Mouse (Mus musculus): Measurements from ENCODE around the gene Chmp2a. TPM values are rescaled to one million over a fixed set of nuclear protein-coding genes. Genes with fewer than 3 reads are reported as not detected.
A peak's percentile ranks its signal among the peaks of the same experiment; 100 is the strongest.
"Not testable (repeated sequence)": the region's sequence is repeated elsewhere in the genome, so short reads cannot be mapped to it uniquely, and the experiment has no call there.

Gene Chmp2a
- 100 to 1,000 TPM; 123 to 135 TPM for total RNA-seq (2021)
- long read RNA-seq, experiment 1, transcript Chmp2a-201 (6 exons, 949 nt): major isoform, 103 of 156 reads
- long read RNA-seq, experiment 1, transcript Chmp2a-203 (6 exons, 930 nt): minor isoform, 14 of 156 reads
- long read RNA-seq, experiment 1, partial matches to known transcripts: 22 of 156 reads
- long read RNA-seq, experiment 1, other reads (novel, unspliced or antisense): 13 of 156 reads
- long read RNA-seq, experiment 2, transcript Chmp2a-201 (6 exons, 949 nt): major isoform, 82 of 139 reads
- long read RNA-seq, experiment 2, transcript Chmp2a-203 (6 exons, 930 nt): minor isoform, 15 of 139 reads
- long read RNA-seq, experiment 2, partial matches to known transcripts: 17 of 139 reads
- long read RNA-seq, experiment 2, other reads (novel, unspliced or antisense): 21 of 139 reads

GRCm38 (mm10) chr7:13034148-13034977 lies at the start of gene Chmp2a:
Gene Chmp2a (minus strand): TSS chr7:13034807.
- intact Hi-C loops (cut with DNase I): no loop called here
- peak; percentile 97 to 99 for DNase-seq (ENCODE audit: low spot score in 2 of 2)

DNA sequence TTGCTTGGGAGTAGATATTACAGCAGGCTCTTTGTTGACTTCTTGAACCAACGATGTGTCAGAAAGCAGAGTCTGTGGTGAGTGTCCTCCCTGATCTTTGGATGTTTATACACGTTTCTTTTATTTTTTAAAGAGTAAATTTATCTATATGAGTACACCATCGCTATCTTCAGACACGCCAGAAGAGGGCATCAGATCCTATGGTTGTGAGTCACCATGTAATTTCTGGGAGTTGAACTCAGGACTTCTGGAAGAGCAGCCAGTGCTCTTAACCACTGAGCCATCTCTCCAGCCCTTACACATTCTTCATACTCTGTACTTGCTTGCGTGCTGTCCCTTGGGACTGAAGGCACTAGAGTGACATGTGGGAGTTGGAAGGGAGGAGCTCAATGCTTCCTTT lies 37.7 kb upstream of the Chmp2a start:
- intact Hi-C loops (cut with DNase I): loop anchor here (10.0 kb wide), 1 partner anchor 443 kb away; no protein-coding TSS in a partner anchor
- no peak for DNase-seq (ENCODE audit: low spot score in 2 of 2)

GRCm38 (mm10) chr7:13063399-13063798 lies 28.8 kb upstream of the Chmp2a start:
- DNase-seq (ENCODE audit: low spot score in 2 of 2); intact Hi-C loops (cut with DNase I): not testable (repeated sequence)

- intact Hi-C loops (cut with DNase I): no loop called here
- no peak for DNase-seq (ENCODE audit: low spot score in 2 of 2)
Measured at GRCm38 (mm10) chr7:13059536-13059935, 24.9 kb upstream of the Chmp2a start.

GRCm38 (mm10) chr7:13056913-13057700 lies 22.5 kb upstream of the Chmp2a start:
- intact Hi-C loops (cut with DNase I): no loop called here
- no peak for DNase-seq (ENCODE audit: low spot score in 2 of 2)

GRCm38 (mm10) chr7:13054287-13055010 lies 19.8 kb upstream of the Chmp2a start, which contains the start of gene Mzf1:
Gene Mzf1 (minus strand): TSS chr7:13054764.
- intact Hi-C loops (cut with DNase I): loop anchor here (5.0 kb wide), 1 partner anchor 228 kb away; no protein-coding TSS in a partner anchor
- peak; percentile 98 to 99 for DNase-seq (ENCODE audit: low spot score in 2 of 2)

DNA sequence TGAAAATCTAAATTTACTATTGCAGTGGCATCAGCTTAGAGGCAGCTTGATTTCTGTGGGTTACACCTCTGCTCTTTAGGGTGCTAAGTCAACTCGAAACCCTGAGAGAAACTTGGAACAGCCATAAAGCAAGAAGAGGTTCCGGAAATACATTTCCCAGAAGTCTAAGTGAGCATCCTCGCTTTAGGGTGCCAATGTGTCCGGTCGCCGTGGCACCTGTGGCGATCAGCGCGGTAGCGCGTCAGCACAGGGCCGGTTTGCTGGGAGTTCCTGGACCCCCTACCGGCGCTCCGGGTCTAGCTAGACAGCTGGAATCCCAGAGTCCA lies 19.3 kb upstream of the Chmp2a start:
- intact Hi-C loops (cut with DNase I): loop anchor here (5.0 kb wide), 1 partner anchor 228 kb away; no protein-coding TSS in a partner anchor
- peak in 1 of 2 experiments; percentile 64 for DNase-seq (ENCODE audit: low spot score in 2 of 2)

GRCm38 (mm10) chr7:13053501-13053900 lies 18.9 kb upstream of the Chmp2a start:
- intact Hi-C loops (cut with DNase I): loop anchor here (5.0 kb wide), 1 partner anchor 229 kb away; no protein-coding TSS in a partner anchor
- DNase-seq (ENCODE audit: low spot score in 2 of 2): no peak

GRCm38 (mm10) chr7:13053001-13053400 lies 18.4 kb upstream of the Chmp2a start:
- no peak for DNase-seq (ENCODE audit: low spot score in 2 of 2)
- intact Hi-C loops (cut with DNase I): loop anchor here (5.0 kb wide), 1 partner anchor 229 kb away; no protein-coding TSS in a partner anchor

- DNase-seq (ENCODE audit: low spot score in 2 of 2): peak; percentile 57 to 72
Measured at GRCm38 (mm10) chr7:13046084-13046483, 11.5 kb upstream of the Chmp2a start.

DNA sequence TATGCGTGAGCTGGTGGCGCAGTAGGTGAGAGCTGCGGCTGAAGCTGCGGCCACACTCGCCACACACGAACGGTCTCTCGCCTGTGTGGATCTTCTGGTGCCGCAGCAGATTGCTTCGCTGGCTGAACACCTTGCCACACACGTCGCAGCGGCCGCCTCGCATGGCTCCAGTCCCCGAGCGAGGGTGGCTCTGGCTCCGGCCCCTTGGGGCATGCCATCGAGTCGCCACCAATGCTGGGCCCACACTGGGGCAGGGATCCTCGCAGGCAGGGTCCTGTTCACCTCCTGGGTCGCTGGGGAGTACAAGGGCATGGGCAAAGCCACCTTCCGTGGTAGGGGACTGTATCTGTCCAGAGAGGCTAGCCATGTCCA lies 9.6 kb upstream of the Chmp2a start:
- intact Hi-C loops (cut with DNase I): loop anchor here (10.0 kb wide), 1 partner anchor 129 kb away; no protein-coding TSS in a partner anchor
- DNase-seq (ENCODE audit: low spot score in 2 of 2): no peak

More at GRCm38 (mm10) chr7:13046084-13046483, 11.5 kb upstream of the Chmp2a start:
- intact Hi-C loops (cut with DNase I): loop anchor here (2.0 to 10.0 kb wide), 2 partner anchors 37 to 131 kb away; no protein-coding TSS in a partner anchor

GRCm38 (mm10) chr7:13043445-13044253 lies 9.0 kb upstream of the Chmp2a start:
- intact Hi-C loops (cut with DNase I): loop anchor here (10.0 kb wide), 1 partner anchor 129 kb away; no protein-coding TSS in a partner anchor

GRCm38 (mm10) chr7:13043120-13043444 lies 8.5 kb upstream of the Chmp2a start:
- intact Hi-C loops (cut with DNase I): loop anchor here (10.0 kb wide), 1 partner anchor 128 kb away; no protein-coding TSS in a partner anchor
- no peak for DNase-seq (ENCODE audit: low spot score in 2 of 2)

More at GRCm38 (mm10) chr7:13043445-13044253, 9.0 kb upstream of the Chmp2a start:
- DNase-seq (ENCODE audit: low spot score in 2 of 2): no peak

GRCm38 (mm10) chr7:13042511-13042910 lies 7.9 kb upstream of the Chmp2a start:
- no peak for DNase-seq (ENCODE audit: low spot score in 2 of 2)
- intact Hi-C loops (cut with DNase I): loop anchor here (10.0 kb wide), 1 partner anchor 128 kb away; no protein-coding TSS in a partner anchor

DNA sequence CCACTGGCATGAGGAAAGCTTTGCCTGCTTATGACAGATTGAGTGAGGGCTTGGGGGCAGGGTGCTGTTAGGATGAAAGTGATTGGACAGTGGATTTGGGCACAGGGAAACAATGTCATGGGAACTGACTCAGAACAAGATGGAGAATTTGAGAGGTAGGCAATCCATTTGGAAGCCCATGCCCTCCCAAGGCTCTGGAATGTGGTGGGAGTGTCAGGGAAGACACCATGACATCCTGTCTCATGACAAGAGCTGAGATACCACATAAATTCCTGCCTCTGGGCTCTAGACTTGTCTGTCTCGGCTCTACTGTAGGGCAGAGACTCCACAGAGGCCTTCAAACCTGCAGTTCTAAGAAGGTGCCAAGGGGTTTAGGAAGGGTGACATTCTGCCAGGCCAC lies 6.6 kb upstream of the Chmp2a start:
- no peak for DNase-seq (ENCODE audit: low spot score in 2 of 2)
- intact Hi-C loops (cut with DNase I): loop anchor here (10.0 kb wide), 1 partner anchor 126 kb away; no protein-coding TSS in a partner anchor

DNA sequence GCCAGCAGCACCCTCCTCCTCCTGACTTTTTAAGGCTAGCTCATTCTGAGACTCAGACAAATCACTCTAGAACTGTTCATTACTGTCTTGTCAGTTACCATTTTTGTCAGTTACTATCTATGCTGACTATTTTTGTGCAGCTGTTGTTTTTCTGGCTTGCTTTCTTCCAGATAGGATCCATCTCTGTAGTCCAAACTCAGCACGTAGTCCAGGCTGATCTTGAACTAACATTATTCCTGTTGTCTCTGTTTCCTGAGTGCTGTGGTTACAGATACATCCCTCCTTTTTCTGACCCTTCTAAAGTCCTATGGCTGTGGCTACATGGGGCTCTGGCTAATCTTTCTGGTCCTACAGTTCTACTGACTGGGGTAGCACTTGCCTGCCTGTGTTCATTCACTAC lies 4.6 kb upstream of the Chmp2a start:
- no peak for DNase-seq (ENCODE audit: low spot score in 2 of 2)
- intact Hi-C loops (cut with DNase I): no loop called here

DNA sequence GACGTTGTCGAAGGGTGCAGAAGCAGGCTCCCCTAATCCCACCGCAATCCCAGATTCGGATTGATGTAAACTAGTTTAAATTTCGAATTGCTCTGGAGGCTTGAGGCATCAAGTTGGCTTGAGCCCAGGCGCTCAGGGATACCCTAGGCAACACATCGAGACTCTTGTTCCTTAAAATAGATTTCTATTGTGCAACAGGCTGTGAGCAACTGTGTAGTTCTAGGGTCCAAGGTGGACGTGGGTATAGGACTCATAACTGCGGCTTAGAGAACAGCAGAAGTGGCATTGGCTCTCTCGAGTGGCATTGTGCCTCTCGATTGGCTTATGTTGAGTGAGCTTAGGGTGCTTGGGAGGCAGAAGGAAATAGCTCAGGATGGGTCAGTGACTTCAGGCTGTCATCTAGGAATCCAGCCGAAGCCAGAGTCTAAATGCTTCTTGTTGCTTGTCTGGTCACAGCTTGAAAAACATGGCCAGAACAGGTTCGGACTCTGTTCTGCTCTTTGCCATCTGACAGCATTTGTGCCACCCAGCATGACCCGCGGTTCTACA lies 4.1 kb upstream of the Chmp2a start:
- DNase-seq (ENCODE audit: low spot score in 2 of 2): no peak
- intact Hi-C loops (cut with DNase I): no loop called here
